Mouse (Mus musculus) stomach, embryonic 16.5 days (tissue): ENCODE measurements around the gene Trim33. TPM values are rescaled to one million over a fixed set of nuclear protein-coding genes. Genes with fewer than 3 reads are reported as not detected.

Source experiments
- ATAC-seq: fragments of 200-750 bp; cut with Nextera tagmentation; 2 replicates; pipeline ENCODE4 v1.8.0; 2017; ENCODE audit warnings: moderate number of reproducible peaks, moderate TSS enrichment; ENCODE audit not compliant: insufficient read depth, low FRiP score
- H3K27ac ChIP-seq: fragments of 300-500 bp; sonication (generic); 2 replicates; pipeline ENCODE4 v1.5.1; 2014; ENCODE audit warnings: low read length
- H3K27me3 ChIP-seq: fragments of 300-500 bp; sonication (generic); 2 replicates; pipeline ENCODE4 v1.6.1; 2014; ENCODE audit warnings: low read length, control low read depth, mixed read lengths; ENCODE audit not compliant: control insufficient read depth, insufficient read depth
- H3K36me3 ChIP-seq: fragments of 300-500 bp; sonication (generic); 2 replicates; pipeline ENCODE4 v1.6.1; 2014; ENCODE audit warnings: low read length; ENCODE audit not compliant: control insufficient read depth, insufficient read depth
- H3K4me1 ChIP-seq: fragments of 300-500 bp; sonication (generic); 2 replicates; pipeline ENCODE4 v1.6.1; 2014; ENCODE audit warnings: low read length, control low read depth, mixed read lengths; ENCODE audit not compliant: control insufficient read depth, insufficient read depth
- H3K4me2 ChIP-seq: fragments of 300-500 bp; sonication (generic); 2 replicates; pipeline ENCODE4 v1.6.1; 2014; ENCODE audit warnings: low read depth, low read length, mixed read lengths
- H3K4me3 ChIP-seq: fragments of 300-500 bp; sonication (generic); replicated peaks from 2 replicates; pipeline ENCODE4 v1.5.1; 2014; ENCODE audit warnings: mild to moderate bottlenecking, low read length
- H3K9ac ChIP-seq: fragments of 300-500 bp; sonication (generic); 2 replicates; pipeline ENCODE4 v1.6.1; 2014; ENCODE audit warnings: low read length
- H3K9me3 ChIP-seq: fragments of 300-500 bp; sonication (generic); replicated peaks from 2 replicates; pipeline ENCODE4 v1.6.1; 2016; ENCODE audit warnings: low read length, control low read depth; ENCODE audit not compliant: control insufficient read depth
- WGBS: fragments of 180-500 bp; shearing (Covaris S2); extraction: QIAGEN DNeasy Blood & Tissue Kit; methylation state at CpG from one replicate; pipeline ENCODE4 v1.1.7; 2014; 5-methylcytosine and 5-hydroxymethylcytosine counted together
- polyA plus RNA-seq: library from polyadenylated mRNA; unstranded; fragments of >200 nt; fragmentation: Nextera tagmentation; extraction: Ambion mirVana; gene quantifications from 2 replicates; pipeline ENCODE4 v1.2.1, GENCODE M21; 2015

The Trim33 gene
- polyA plus RNA-seq, 1 experiment from 2014 or later, result 20.7 TPM

- Histone ChIP-seq H3K9me3 (no peaks in the 10 kb centered on the region), H3K4me1 (no peaks in the 10 kb centered on the region), H3K9ac (no peak overlapping the region), H3K4me3 (no peak overlapping the region), H3K4me2 (no peak overlapping the region), H3K27ac (no peak overlapping the region), H3K36me3 (no peaks in the 10 kb centered on the region), H3K27me3 (no peaks in the 10 kb centered on the region)
- peak; percentile 38; the same call in 1 of the 2 replicates for ATAC-seq
- WGBS, result 73% methylated on average over 5 of the region's 5 CpGs
These were observed 106.5 kb downstream of the Trim33 start for GRCm38 (mm10) chr3:103385383-103386291.

DNA sequence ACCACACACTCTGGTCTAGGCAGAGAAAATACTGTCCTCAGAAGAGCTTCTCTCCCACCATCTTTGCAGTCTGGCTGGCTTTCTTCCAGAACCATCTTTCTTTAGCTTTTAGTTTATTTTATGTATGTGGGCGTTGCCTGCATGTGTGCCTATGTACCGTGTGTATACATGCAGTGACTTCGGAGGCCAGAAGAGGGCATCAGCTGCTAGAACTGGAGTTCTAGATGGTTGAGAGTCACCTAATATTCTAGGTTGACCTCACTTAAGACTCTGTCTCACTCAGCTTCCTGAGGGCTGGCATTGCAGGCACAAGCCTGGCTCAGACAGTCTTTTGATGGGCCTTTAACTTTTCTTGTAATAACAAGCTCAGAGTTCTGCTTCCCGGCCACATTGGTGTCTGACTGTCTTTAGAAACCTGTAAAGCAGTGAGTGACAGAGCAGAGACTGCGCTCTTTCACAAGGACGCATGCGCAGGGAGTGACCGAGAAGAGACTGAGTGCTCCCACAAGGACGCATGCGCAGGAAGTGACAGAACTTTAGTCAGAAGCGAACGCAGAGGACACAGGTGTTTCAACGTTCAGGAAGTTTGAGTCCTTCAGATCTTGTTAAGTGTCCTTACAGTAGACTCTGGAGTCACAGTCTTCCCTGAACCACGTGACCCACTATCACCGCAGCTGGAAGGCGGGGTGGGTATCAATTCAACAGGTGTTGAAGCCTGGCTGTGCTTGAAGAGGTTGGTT is 107.4 kb downstream of the Trim33 start:
- 88% methylated on average over 16 of the region's 16 CpGs for WGBS
- Histone ChIP-seq H3K9ac (no peak overlapping the region), H3K4me2 (no peak overlapping the region), H3K27me3 (no peaks in the 10 kb centered on the region), H3K4me1 (no peaks in the 10 kb centered on the region), H3K4me3 (no peak overlapping the region), H3K36me3 (no peaks in the 10 kb centered on the region), H3K27ac (no peak overlapping the region), H3K9me3 (no peaks in the 10 kb centered on the region)
- ATAC-seq, result no peak

GRCm38 (mm10) chr3:103392613-103393258 is 113.6 kb downstream of the Trim33 start:
- Histone ChIP-seq H3K9me3 (no peaks in the 10 kb centered on the region), H3K4me3 (no peak overlapping the region), H3K9ac (no peak overlapping the region), H3K27ac (no peak overlapping the region), H3K27me3 (no peaks in the 10 kb centered on the region), H3K4me2 (no peak overlapping the region), H3K4me1 (no peaks in the 10 kb centered on the region), H3K36me3 (no peaks in the 10 kb centered on the region)
- peak; percentile 80 for ATAC-seq
- 0% methylated on average over 3 of the region's 3 CpGs for WGBS

GRCm38 (mm10) chr3:103393283-103394060 is 114.4 kb downstream of the Trim33 start:
- ATAC-seq, result peak; percentile 17; the same call in 1 of the 2 replicates

GRCm38 (mm10) chr3:103394121-103394520 is 115.0 kb downstream of the Trim33 start:
- 76% methylated on average over 2 of the region's 2 CpGs for WGBS
- H3K36me3 ChIP-seq, result no peaks in the 10 kb centered on the region
- no peak overlapping the region for H3K27ac ChIP-seq
- H3K4me2 ChIP-seq, result no peak overlapping the region
- H3K27me3 ChIP-seq, result no peaks in the 10 kb centered on the region
- H3K9ac ChIP-seq, result no peak overlapping the region
- no peak overlapping the region for H3K4me3 ChIP-seq
- H3K4me1 ChIP-seq, result no peaks in the 10 kb centered on the region
- no peaks in the 10 kb centered on the region for H3K9me3 ChIP-seq
- ATAC-seq, result no peak

More at GRCm38 (mm10) chr3:103393283-103394060, 114.4 kb downstream of the Trim33 start:
- Histone ChIP-seq H3K4me3 (no peak overlapping the region), H3K4me1 (no peaks in the 10 kb centered on the region), H3K9ac (no peak overlapping the region), H3K36me3 (no peaks in the 10 kb centered on the region), H3K4me2 (no peak overlapping the region), H3K27ac (no peak overlapping the region), H3K27me3 (no peaks in the 10 kb centered on the region), H3K9me3 (no peaks in the 10 kb centered on the region)
- 79% methylated on average over 14 of the region's 14 CpGs for WGBS

GRCm38 (mm10) chr3:103397523-103397922 is 118.4 kb downstream of the Trim33 start:
- no peak for ATAC-seq
- no peaks in the 10 kb centered on the region for H3K36me3 ChIP-seq
- no peak overlapping the region for H3K4me3 ChIP-seq
- no peak overlapping the region for H3K4me2 ChIP-seq
- H3K27me3 ChIP-seq, result no peaks in the 10 kb centered on the region
- H3K9me3 ChIP-seq, result no peaks in the 10 kb centered on the region
- H3K9ac ChIP-seq, result no peak overlapping the region
- 69% methylated on average over 3 of the region's 3 CpGs for WGBS
- H3K27ac ChIP-seq, result no peak overlapping the region
- no peaks in the 10 kb centered on the region; the same call in 1 of the 2 replicates for H3K4me1 ChIP-seq

DNA sequence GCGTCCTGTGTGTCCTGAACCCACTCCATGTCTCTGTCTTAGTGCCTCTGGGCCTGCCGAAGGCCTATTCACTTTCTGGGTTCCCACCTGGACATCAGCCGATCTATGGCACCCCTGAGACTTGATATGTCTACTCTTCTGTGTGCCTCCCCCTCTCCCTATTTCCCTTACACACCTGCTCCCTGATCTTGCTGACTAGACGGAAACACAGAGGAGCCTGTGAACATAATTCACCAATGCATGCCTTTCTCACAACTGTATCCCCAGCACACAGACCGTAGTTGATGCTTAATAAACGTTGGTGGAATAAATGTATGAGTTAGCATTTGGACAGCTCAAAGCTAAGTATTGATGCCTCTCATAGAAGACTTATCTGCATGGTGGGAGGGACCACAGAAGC is 121.7 kb downstream of the Trim33 start:
- Histone ChIP-seq H3K36me3 (no peaks in the 10 kb centered on the region), H3K4me3 (no peak overlapping the region), H3K27me3 (no peaks in the 10 kb centered on the region), H3K27ac (no peak overlapping the region), H3K9me3 (no peaks in the 10 kb centered on the region), H3K9ac (no peak overlapping the region), H3K4me2 (no peak overlapping the region), H3K4me1 (peaks cover under 1% of the 10 kb centered on the region)
- ATAC-seq, result no peak
- 75% methylated on average over 6 of the region's 6 CpGs for WGBS

- no peaks in the 10 kb centered on the region for H3K9me3 ChIP-seq
- no peak overlapping the region for H3K9ac ChIP-seq
- no peaks in the 10 kb centered on the region for H3K36me3 ChIP-seq
- H3K27me3 ChIP-seq, result no peaks in the 10 kb centered on the region
- no peak overlapping the region for H3K27ac ChIP-seq
- ATAC-seq, result no peak
- WGBS, result 51% methylated on average over 17 of the region's 17 CpGs
- H3K4me3 ChIP-seq, result no peak overlapping the region
- H3K4me1 ChIP-seq, result peaks cover 5% of the 10 kb centered on the region
- H3K4me2 ChIP-seq, result no peak overlapping the region
These were observed 122.4 kb downstream of the Trim33 start for GRCm38 (mm10) chr3:103401342-103402098.
